In the genomic region with DNA sequence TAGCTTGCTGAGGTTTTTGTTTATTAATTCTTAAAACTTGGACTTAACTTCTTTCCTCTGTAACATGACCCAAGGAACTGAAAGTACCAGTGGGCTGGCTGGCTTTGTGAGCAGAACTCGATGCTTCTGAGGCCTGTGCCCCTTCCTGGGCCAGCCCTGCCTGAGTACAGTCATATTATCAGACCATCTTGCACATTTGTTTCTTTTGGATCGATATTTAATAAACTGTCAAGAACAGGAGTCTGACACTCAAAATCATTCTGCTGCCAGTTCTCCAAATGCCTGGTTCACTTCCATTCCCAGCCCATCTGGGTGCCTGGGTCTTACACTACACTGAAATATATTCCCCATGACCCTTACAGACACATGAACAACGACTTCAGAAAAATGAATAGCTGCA, we compare ENCODE assay signal across 30 mouse cellular contexts. TPM values are rescaled to one million over a fixed set of nuclear protein-coding genes. Genes with fewer than 3 reads are reported as not detected.
A peak's percentile ranks its signal among the peaks of the same experiment; 100 is the strongest.
DNase-seq lines count a peak whose midpoint lies in the region; ATAC-seq and TF ChIP-seq lines count a peak whose summit lies in the region.
"Had no signal": no experiment of that assay in that cellular context is flagged by ENCODE, and none has a peak within 500 bp of the region (broad histone marks: within the 10 kb centered on the region; RNA-seq: fewer than 3 reads in every experiment).

No protein-coding gene starts in this region.

- no peak overlapping the region for H3K9ac ChIP-seq in embryonic facial prominence, embryonic 12.5 days
- no peak overlapping the region for H3K9ac ChIP-seq in lung, embryonic 15.5 days
- H3K9ac ChIP-seq: heart, embryonic 15.5 days; intestine, embryonic 15.5 days; limb, embryonic 12.5 days; midbrain, embryonic 12.5 days; neural tube, embryonic 12.5 days had no signal

- 67% methylated on average over 3 of the region's 3 CpGs for WGBS in embryonic facial prominence, embryonic 12.5 days
- 78% methylated on average over 3 of the region's 3 CpGs for whole genome bisulfite sequencing in embryonic facial prominence, embryonic 10.5 days
- 38% methylated on average over 3 of the region's 3 CpGs for WGBS in lung, embryonic 15.5 days
- 37% methylated on average over 3 of the region's 3 CpGs for WGBS in lung, adult 2 months

- H3K9me3 ChIP-seq in embryonic facial prominence, embryonic 12.5 days = no peaks in the 10 kb centered on the region
- no peaks in the 10 kb centered on the region for H3K9me3 ChIP-seq in embryonic facial prominence, embryonic 10.5 days
- no peaks in the 10 kb centered on the region for H3K9me3 ChIP-seq in lung, embryonic 15.5 days
- H3K9me3 ChIP-seq: G1E; heart, embryonic 10.5 days; heart, embryonic 15.5 days; intestine, embryonic 15.5 days; limb, embryonic 12.5 days; megakaryocyte, embryonic 14.5 days; midbrain, embryonic 12.5 days; neural tube, embryonic 12.5 days had no signal

- TF ChIP-seq POLR2A in lung, adult 2 months (IDR thresholded peaks at IDR 0.05; ENCODE audit: borderline replicate concordance, extremely low read depth, low read depth, low read length) = no peak

- TF ChIP-seq CTCF in lung, adult 2 months (IDR thresholded peaks at IDR 0.05; ENCODE audit: insufficient read depth, low read length) = no peak

- H3K4me2 ChIP-seq in embryonic facial prominence, embryonic 12.5 days (replicated peaks) = no peak overlapping the region
- H3K4me2 ChIP-seq in lung, embryonic 15.5 days = no peak overlapping the region
- H3K4me2 ChIP-seq: heart, embryonic 15.5 days; intestine, embryonic 15.5 days; limb, embryonic 12.5 days; liver, embryonic 11.5 days; midbrain, embryonic 12.5 days; neural tube, embryonic 12.5 days had no signal

- ATAC-seq in embryonic facial prominence, embryonic 12.5 days (ENCODE audit: insufficient number of reproducible peaks, insufficient read depth, low FRiP score, low TSS enrichment) = no peak
- ATAC-seq in lung, embryonic 15.5 days (ENCODE audit: borderline replicate concordance, extremely low read depth, low FRiP score, low TSS enrichment) = peak; percentile 52; the same call in 1 of the 2 replicates
- no peak for ATAC-seq in megakaryocyte, adult 5-6 weeks (ENCODE audit: poor library complexity, severe bottlenecking)
- ATAC-seq: hindbrain, embryonic 16.5 days; intestine, embryonic 15.5 days; Patski had no signal

- no peaks in the 10 kb centered on the region for H3K36me3 ChIP-seq in embryonic facial prominence, embryonic 12.5 days
- H3K36me3 ChIP-seq in embryonic facial prominence, embryonic 10.5 days (replicated peaks) = no peaks in the 10 kb centered on the region; the same call in 1 of the 2 replicates
- no peaks in the 10 kb centered on the region for H3K36me3 ChIP-seq in lung, embryonic 15.5 days
- H3K36me3 ChIP-seq: heart, embryonic 10.5 days; heart, embryonic 15.5 days; intestine, embryonic 15.5 days; limb, embryonic 12.5 days; midbrain, embryonic 12.5 days; neural tube, embryonic 12.5 days had no signal

- no peak for DNase-seq in embryonic facial prominence, embryonic 10.5 days (ENCODE audit: low spot score)
- DNase-seq in heart, adult 11 months = peak; percentile 89
- DNase-seq in heart, adult 8-10 months (ENCODE audit: low spot score) = no peak
- DNase-seq in lung, adult 2 months = no peak
- DNase-seq in adipocyte (ENCODE audit: low spot score) = peak; percentile 4
- DNase-seq: adrenal gland, postnatal 25 days; cerebellum, adult 2 months; cerebellum, postnatal 25 days; kidney, adult 8-10 months; kidney, postnatal 4 days; layer of hippocampus, adult 9-11 months; right cerebral cortex, adult 18-20 months; spleen, adult 18-20 months; thymus, postnatal 14 days had no signal

- H3K4me1 ChIP-seq in embryonic facial prominence, embryonic 12.5 days = no peaks in the 10 kb centered on the region
- no peaks in the 10 kb centered on the region for H3K4me1 ChIP-seq in embryonic facial prominence, embryonic 10.5 days
- H3K4me1 ChIP-seq in lung, embryonic 15.5 days = peaks cover 2% of the 10 kb centered on the region; the same call in 1 of the 2 replicates
- H3K4me1 ChIP-seq in lung, adult 2 months (ENCODE audit: control insufficient read depth, insufficient read depth, low read length) = no peaks in the 10 kb centered on the region
- H3K4me1 ChIP-seq: heart, embryonic 10.5 days; heart, embryonic 15.5 days; intestine, embryonic 15.5 days; midbrain, embryonic 12.5 days; neural tube, embryonic 12.5 days had no signal

- 0 out of 2 replicates have a peak overlapping the region, but pooled peaks have one; percentile 3 for H3K27ac ChIP-seq in embryonic facial prominence, embryonic 12.5 days
- H3K27ac ChIP-seq in embryonic facial prominence, embryonic 10.5 days (replicated peaks) = no peak overlapping the region
- 0 out of 2 replicates have a peak overlapping the region, but pooled peaks have one; percentile 27 for H3K27ac ChIP-seq in lung, embryonic 15.5 days
- H3K27ac ChIP-seq: heart, embryonic 10.5 days; heart, embryonic 15.5 days; intestine, embryonic 15.5 days; kidney, postnatal 0 days; limb, embryonic 12.5 days; midbrain, embryonic 12.5 days; neural tube, embryonic 12.5 days had no signal

- no peaks in the 10 kb centered on the region for H3K27me3 ChIP-seq in embryonic facial prominence, embryonic 12.5 days
- H3K27me3 ChIP-seq in embryonic facial prominence, embryonic 10.5 days (replicated peaks; ENCODE audit: low read depth, poor library complexity, severe bottlenecking) = no peaks in the 10 kb centered on the region
- H3K27me3 ChIP-seq in lung, embryonic 15.5 days = no peaks in the 10 kb centered on the region
- H3K27me3 ChIP-seq: heart, embryonic 15.5 days; intestine, embryonic 15.5 days; limb, embryonic 12.5 days; megakaryocyte, embryonic 14.5 days; midbrain, embryonic 12.5 days; neural tube, embryonic 12.5 days; Patski had no signal

- no peak overlapping the region for H3K4me3 ChIP-seq in embryonic facial prominence, embryonic 12.5 days
- no peak overlapping the region for H3K4me3 ChIP-seq in embryonic facial prominence, embryonic 10.5 days
- H3K4me3 ChIP-seq in lung, embryonic 15.5 days = no peak overlapping the region
- no peak overlapping the region for H3K4me3 ChIP-seq in lung, adult 2 months (replicated peaks; ENCODE audit: extremely low read depth, low read depth, low read length)
- H3K4me3 ChIP-seq: heart, embryonic 10.5 days; heart, embryonic 15.5 days; intestine, embryonic 15.5 days; limb, embryonic 12.5 days; megakaryocyte, embryonic 14.5 days; midbrain, embryonic 12.5 days; myocyte; neural tube, embryonic 12.5 days had no signal

RNA-seq across cellular contexts. Expression of a gene that starts 19.3 kb away (rescaled TPM):
- polyA plus RNA-seq in embryonic facial prominence, embryonic 12.5 days (2016; fragmentation: Nextera tagmentation; extraction: Ambion mirVana) = 33.2 and 36.4 TPM in 2 replicates
- 36.0 and 37.4 TPM in 2 replicates for polyA plus RNA-seq in embryonic facial prominence, embryonic 10.5 days (2016; fragmentation: Nextera tagmentation; extraction: Ambion mirVana)
- 10 to 100 TPM in 3 of 4 experiments, 1 to 10 TPM in 1; 6.4 to 16.6 (median 13.0) TPM for total RNA-seq in heart, adult 8-10 months (2022)
- polyA plus RNA-seq in lung, embryonic 15.5 days (2015; fragmentation: Nextera tagmentation; extraction: Ambion mirVana) = 26.2 and 33.4 TPM in 2 replicates
- 10.8 and 16.1 TPM in 2 replicates for polyA plus RNA-seq in lung, adult 2 months (2012; rRNA removed)
- 2.6 and 3.5 TPM in 2 replicates for total RNA-seq in megakaryocyte, adult 5-6 weeks (2015)
- 7.8 and 15.8 TPM in 2 replicates for total RNA-seq in megakaryocyte, adult 5-6 weeks (2017)

RNA-seq across cellular contexts. Expression of a gene that starts 33.7 kb away (rescaled TPM):
- polyA plus RNA-seq in embryonic facial prominence, embryonic 12.5 days (2016; fragmentation: Nextera tagmentation; extraction: Ambion mirVana) = 0.34 and 0.59 TPM in 2 replicates
- 0.50 and 0.59 TPM in 2 replicates for polyA plus RNA-seq in embryonic facial prominence, embryonic 10.5 days (2016; fragmentation: Nextera tagmentation; extraction: Ambion mirVana)
- under 1 TPM; 0.33 to 0.57 (median 0.40) TPM for total RNA-seq in heart, adult 8-10 months (2022)
- 1.4 TPM in 2 replicates for polyA plus RNA-seq in lung, embryonic 15.5 days (2015; fragmentation: Nextera tagmentation; extraction: Ambion mirVana)
- 1.6 and 2.3 TPM in 2 replicates for polyA plus RNA-seq in lung, adult 2 months (2012; rRNA removed)
- 0.91 and 0.98 TPM in 2 replicates for total RNA-seq in megakaryocyte, adult 5-6 weeks (2015)
- total RNA-seq in megakaryocyte, adult 5-6 weeks (2017) = 0.41 and 1.5 TPM in 2 replicates
- polyA plus RNA-seq: myocyte had no signal

RNA-seq across cellular contexts. Expression of a gene that starts 56.3 kb away (rescaled TPM):
- polyA plus RNA-seq in embryonic facial prominence, embryonic 12.5 days (2016; fragmentation: Nextera tagmentation; extraction: Ambion mirVana) = 14.2 and 14.4 TPM in 2 replicates
- 16.3 and 20.2 TPM in 2 replicates for polyA plus RNA-seq in embryonic facial prominence, embryonic 10.5 days (2016; fragmentation: Nextera tagmentation; extraction: Ambion mirVana)
- 10 to 100 TPM in 1 of 4 experiments, 1 to 10 TPM in 3; 2.3 to 10.1 (median 3.4) TPM for total RNA-seq in heart, adult 8-10 months (2022)
- 11.0 and 15.5 TPM in 2 replicates for polyA plus RNA-seq in lung, embryonic 15.5 days (2015; fragmentation: Nextera tagmentation; extraction: Ambion mirVana)
- 2.0 and 2.1 TPM in 2 replicates for polyA plus RNA-seq in lung, adult 2 months (2012; rRNA removed)
- total RNA-seq in megakaryocyte, adult 5-6 weeks (2015) = 2.6 and 5.8 TPM in 2 replicates
- total RNA-seq in megakaryocyte, adult 5-6 weeks (2017) = 4.6 and 10.7 TPM in 2 replicates

Comparison
In these comparisons a context has a peak if more than half of its experiments do, and no peak if none do; other contexts are left out.
1. DNase-seq: peak in heart, adult 11 months (single experiment) and adipocyte (single experiment); none in embryonic facial prominence, embryonic 10.5 days (single experiment), heart, adult 8-10 months (single experiment) and lung, adult 2 months (single experiment).